Mouse (Mus musculus) embryonic fibroblast, embryonic 13.5 days (primary cell): ENCODE measurements around the gene Tenm4. TPM values are rescaled to one million over a fixed set of nuclear protein-coding genes. Genes with fewer than 3 reads are reported as not detected.

Source experiments
- H3K27ac ChIP-seq: 2 replicates; pipeline ENCODE4 v1.5.1; 2012; ENCODE audit warnings: low read length, control low read depth, inconsistent platforms; ENCODE audit not compliant: insufficient read depth
- H3K4me1 ChIP-seq: 2 replicates; pipeline ENCODE4 v1.6.1; 2011; ENCODE audit warnings: low read length; ENCODE audit not compliant: control insufficient read depth, insufficient read depth
- H3K4me3 ChIP-seq: 2 replicates; pipeline ENCODE4 v1.5.1; 2011; ENCODE audit warnings: mild to moderate bottlenecking, control low read depth, low read length; ENCODE audit not compliant: insufficient read depth
- CTCF ChIP-seq: IDR thresholded peaks from 2 replicates; pipeline ENCODE4 v1.5.1; 2011; ENCODE audit warnings: mild to moderate bottlenecking, control low read depth, low read length, moderate library complexity, borderline replicate concordance; ENCODE audit not compliant: insufficient read depth
- POLR2A ChIP-seq: IDR thresholded peaks from 2 replicates; pipeline ENCODE4 v1.6.1; 2011; ENCODE audit warnings: low read depth, mild to moderate bottlenecking, control low read depth, low read length, moderate library complexity
- polyA plus RNA-seq: library from polyadenylated mRNA; stranded (reverse); fragments of >200 nt; gene quantifications from 2 replicates; pipeline ENCODE4 v1.2.4, GENCODE M21; 2011; ENCODE audit warnings: low read depth; ENCODE audit not compliant: missing spikeins, insufficient read length

Tenm4 gene
- polyA plus RNA-seq, 1 experiment: 17.3 TPM

DNA sequence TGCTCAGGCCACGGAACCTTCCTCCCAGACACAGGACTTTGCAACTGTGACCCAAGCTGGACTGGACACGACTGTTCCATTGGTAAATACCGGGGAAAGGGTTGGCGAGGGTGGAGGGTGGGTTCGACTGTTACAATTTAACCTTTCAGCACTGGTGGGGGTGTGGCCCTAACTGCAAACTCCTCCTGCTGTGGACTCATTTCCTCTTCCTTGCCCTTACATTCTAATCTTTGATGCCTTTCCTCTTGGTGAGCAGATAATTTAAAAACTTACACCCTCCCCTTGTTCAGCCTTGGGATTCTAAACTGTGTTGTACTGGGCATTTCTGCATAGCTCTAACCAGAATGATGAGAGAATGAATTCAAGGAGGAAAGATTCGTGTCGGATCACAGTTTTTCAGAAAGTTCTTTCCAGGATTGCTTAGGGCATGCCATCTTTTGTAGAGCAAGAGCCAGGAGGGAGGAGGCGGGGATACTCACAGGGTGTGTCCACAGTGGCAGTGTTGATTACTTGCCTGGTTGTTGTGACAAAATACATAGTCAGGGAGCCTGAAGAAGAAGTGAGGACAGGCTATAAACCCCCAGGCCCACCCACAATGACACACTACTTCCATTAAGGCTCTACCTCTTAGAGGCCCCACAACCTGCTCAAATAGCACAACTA lies 607.0 kb downstream of the Tenm4 start:
- no peak for TF ChIP-seq POLR2A
- no peak for TF ChIP-seq CTCF
- Histone ChIP-seq H3K27ac (no peak overlapping the region), H3K4me3 (no peak overlapping the region), H3K4me1 (peaks cover 4% of the 10 kb centered on the region; the same call in 1 of the 2 replicates)

DNA sequence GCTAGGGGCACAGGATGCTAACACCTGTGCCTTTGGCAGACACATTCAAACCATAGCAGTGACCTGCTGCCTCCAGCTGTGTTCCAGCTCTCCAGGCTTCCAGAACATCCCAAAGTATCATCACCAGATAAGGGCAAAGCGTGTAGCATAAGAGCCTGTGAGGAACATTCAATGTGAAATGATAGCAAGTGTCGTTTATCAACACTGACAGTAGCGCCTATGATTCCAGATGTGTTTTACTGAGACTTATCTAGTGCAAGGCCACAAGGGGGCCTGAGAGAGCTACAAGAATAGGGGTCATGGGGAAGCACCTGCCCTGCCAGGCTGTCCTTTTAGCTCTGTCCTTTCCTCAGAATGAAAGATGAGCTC lies 607.5 kb downstream of the Tenm4 start:
- TF ChIP-seq CTCF: no peak
- no peak for TF ChIP-seq POLR2A
- H3K27ac ChIP-seq: no peak overlapping the region
- no peak overlapping the region for H3K4me3 ChIP-seq
- peaks cover 4% of the 10 kb centered on the region; the same call in 1 of the 2 replicates for H3K4me1 ChIP-seq

DNA sequence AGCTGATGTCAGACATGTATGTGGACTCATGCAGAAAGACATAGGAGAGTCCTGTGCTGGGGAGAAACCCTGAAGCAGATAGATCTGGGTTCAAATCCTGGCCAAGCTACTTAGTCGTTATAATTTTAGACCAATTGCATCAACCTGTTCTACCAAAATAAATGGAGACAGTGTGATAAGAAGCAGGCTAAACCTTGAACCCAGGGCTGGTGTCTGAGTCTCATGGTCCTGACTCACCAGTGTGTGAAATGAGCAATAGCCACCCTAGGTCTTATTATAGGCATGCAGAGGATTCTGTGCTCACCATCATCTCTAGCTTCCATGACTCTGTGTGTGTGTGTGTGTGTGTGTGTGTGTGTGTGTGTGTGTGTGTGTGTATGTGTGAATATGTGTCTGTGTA lies 609.5 kb downstream of the Tenm4 start:
- Histone ChIP-seq H3K4me1 (no peaks in the 10 kb centered on the region), H3K4me3 (no peak overlapping the region), H3K27ac (no peak overlapping the region)
- TF ChIP-seq CTCF (no peak), POLR2A (no peak)

DNA sequence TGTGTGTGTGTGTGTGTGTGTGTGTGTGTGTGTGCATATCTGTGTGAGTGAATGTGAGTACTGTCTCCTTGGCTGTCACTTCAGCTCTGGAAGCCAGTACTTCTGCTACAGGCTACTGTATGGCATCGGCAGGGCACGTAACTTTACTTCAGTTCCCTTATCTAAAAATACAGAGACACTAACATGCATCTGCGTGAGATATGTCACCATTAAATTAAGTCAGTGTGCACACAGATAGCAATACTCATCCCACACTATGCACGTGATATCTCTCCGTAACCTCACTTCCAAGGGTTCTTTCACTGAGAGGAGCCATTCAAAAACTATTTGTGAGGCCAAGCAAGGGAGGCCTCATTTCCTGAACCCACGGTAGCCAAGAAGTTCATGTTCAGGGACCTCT lies 610.0 kb downstream of the Tenm4 start:
- Histone ChIP-seq H3K27ac (no peak overlapping the region), H3K4me3 (no peak overlapping the region), H3K4me1 (no peaks in the 10 kb centered on the region)
- no peak for TF ChIP-seq POLR2A
- no peak for TF ChIP-seq CTCF

DNA sequence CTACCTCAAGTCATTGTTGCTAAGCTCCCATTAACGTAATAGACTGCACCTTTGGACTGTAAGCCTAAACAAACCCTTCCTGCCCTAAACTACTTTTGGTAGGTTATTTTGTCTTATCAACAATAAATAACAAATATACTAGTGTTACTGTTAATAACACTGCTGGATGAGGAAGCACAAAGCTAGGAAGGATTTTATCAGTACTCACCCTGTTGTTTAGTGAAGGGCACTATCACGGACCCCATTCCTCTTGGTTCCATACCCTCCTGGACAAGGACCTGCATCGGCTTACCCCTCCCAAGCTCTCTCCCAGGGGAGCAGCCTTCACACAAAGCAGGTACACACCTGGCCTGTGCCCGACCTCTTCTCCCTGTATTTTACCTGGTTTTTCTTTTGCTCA lies 611.6 kb downstream of the Tenm4 start:
- TF ChIP-seq POLR2A (no peak), CTCF (no peak)
- Histone ChIP-seq H3K4me1 (no peaks in the 10 kb centered on the region), H3K4me3 (no peak overlapping the region), H3K27ac (no peak overlapping the region)

DNA sequence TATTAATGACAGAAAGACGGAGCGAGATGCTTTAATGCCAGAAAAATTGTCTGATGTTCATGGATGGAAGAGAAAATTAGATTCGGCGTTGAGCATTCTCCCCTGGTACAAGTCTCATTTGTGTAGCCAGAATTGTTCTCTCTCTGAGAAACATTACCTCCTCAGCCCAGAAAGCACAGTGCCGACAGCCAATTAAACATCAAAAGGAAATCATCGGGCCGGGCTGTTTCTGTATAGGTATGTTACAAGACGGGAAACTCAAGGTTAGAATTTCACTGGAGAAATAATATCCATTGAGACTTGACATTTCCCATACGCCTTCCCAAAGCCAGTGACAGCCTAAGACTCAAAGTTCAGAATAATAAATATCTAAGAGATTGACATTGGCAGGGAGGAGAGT lies 614.8 kb downstream of the Tenm4 start:
- H3K4me1 ChIP-seq: no peaks in the 10 kb centered on the region
- TF ChIP-seq POLR2A (no peak), CTCF (no peak)
- H3K4me3 ChIP-seq: no peak overlapping the region
- no peak overlapping the region for H3K27ac ChIP-seq

DNA sequence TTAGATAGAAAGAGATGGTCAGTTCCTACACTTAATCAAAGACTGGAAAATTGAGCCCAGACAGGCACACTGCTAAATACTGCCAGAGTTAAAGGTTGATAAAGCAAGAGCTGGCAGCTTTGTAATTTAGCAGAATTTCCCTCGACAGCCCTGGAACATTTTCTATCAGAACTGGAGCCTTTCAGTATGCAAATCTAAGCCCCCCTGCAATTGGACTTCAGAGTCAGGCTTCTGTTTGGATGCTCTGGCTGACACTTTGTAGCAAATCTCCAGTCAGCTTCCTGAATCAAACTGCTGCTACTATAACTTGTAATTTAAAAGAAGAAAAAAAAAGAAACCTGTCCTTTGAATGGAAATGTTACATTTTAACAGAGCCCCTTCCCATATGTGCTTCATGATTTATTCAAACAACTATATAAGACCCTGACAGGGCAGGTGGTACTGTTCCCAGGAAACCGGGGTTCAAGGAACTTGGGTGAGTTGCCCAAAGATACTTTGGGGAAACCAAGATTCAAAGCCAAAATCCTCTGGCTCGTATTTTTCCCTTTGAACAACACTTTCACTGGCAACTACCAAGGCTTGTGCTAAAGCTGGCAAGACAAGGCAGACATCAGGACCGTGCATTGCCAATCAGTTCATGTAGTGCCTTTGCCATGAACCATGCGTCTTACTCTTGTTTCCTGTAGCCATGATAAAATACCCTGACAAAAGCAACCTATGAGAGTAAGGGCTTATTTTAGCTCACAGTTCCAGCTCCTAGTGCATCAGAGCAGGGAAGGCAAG lies 615.4 kb downstream of the Tenm4 start:
- H3K27ac ChIP-seq: no peak overlapping the region
- TF ChIP-seq POLR2A (no peak), CTCF (no peak)
- no peak overlapping the region for H3K4me3 ChIP-seq
- no peaks in the 10 kb centered on the region for H3K4me1 ChIP-seq

DNA sequence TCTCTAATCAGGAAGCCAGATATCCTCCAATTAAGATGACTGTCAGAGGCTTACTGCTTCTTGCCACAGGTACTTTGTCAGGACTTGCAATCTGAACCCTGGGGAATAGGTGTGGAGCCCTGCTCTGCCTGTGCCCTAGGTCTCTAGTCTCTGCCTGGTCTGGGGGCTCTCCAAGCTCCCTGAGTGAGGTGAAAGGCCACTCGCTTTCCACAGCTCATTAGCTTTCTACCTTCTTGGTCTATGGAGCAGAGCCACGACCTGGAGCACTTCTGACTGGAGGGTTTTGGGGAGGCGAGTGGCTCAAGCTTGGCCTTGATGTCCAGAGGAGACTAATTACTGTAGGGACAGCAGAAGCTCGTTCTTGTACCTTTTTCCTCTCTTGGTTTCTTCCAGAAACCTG lies 617.1 kb downstream of the Tenm4 start:
- Histone ChIP-seq H3K4me1 (no peaks in the 10 kb centered on the region), H3K4me3 (no peak overlapping the region), H3K27ac (no peak overlapping the region)
- TF ChIP-seq POLR2A (no peak), CTCF (no peak)

DNA sequence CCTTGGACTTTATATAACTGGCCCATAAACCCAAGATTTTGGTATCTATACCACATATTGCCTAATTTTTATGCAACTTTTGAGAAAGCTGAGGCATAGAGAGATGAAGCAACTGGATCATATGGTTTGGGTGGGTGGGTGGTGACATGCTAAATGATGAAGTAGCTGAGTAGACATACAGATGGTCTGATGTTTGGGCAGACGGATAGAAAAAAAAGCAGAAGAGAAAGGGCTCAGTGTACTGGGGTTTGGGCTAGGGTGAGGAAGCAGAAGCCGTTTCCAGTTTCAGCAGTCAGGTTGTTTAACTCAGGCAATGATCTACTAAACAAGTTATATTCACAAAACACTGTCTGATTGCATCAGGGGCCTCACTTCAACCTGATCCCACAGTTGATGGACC lies 619.3 kb downstream of the Tenm4 start:
- H3K27ac ChIP-seq: no peak overlapping the region
- H3K4me1 ChIP-seq: no peaks in the 10 kb centered on the region
- TF ChIP-seq POLR2A (no peak), CTCF (no peak)
- H3K4me3 ChIP-seq: no peak overlapping the region

DNA sequence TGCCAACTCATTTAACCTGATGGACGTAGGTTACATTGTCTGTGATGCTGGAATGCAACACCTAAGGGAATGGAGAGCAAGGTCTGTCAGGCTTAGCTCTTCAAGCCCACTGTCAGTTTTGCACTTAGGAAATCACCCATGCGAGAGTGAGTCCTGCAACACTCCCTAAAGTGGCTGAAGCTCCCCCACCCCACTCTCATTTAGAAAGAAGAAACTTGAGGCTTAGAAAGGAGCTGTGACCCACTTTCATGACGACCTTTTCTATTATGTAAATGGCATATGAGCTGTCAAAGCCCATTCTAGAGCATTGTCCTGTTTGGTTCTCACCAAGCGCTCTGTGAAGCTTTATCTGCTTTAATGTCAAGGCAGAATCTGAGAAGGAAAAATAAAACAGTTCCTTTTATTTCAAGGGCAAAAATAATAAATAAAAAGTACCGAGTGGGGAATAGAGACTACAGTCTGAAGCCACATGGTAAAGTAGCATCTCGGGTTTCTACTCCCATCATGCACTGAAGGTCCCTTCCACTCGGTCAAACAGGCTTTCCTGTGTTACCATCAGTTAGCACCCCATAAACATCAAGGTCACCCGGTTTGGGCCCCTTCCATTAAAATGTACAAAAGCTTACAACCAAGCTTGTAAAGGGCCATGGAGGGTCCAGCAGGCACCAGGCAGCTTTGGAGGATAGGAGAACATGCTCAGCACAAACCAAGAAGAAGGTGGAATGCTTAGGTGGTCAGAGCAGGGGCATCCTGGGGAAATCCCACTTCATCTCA lies 621.6 kb downstream of the Tenm4 start:
- H3K4me3 ChIP-seq: no peak overlapping the region
- 0 out of 2 replicates have a peak, but pooled peaks cover 5% of the 10 kb centered on the region for H3K4me1 ChIP-seq
- no peak overlapping the region for H3K27ac ChIP-seq
- TF ChIP-seq POLR2A (no peak), CTCF (no peak)
